Mouse (Mus musculus) embryonic fibroblast, embryonic 13.5 days (primary cell): ENCODE data around the gene Cacna2d3.

Experiments
- CTCF ChIP-seq: IDR thresholded peaks from 2 replicates; pipeline ENCODE4 v1.5.1; 2011; ENCODE audit warnings: mild to moderate bottlenecking, control low read depth, low read length, moderate library complexity, borderline replicate concordance; ENCODE audit not compliant: insufficient read depth
- POLR2A ChIP-seq: IDR thresholded peaks from 2 replicates; pipeline ENCODE4 v1.6.1; 2011; ENCODE audit warnings: low read depth, mild to moderate bottlenecking, control low read depth, low read length, moderate library complexity

- no peak for TF ChIP-seq CTCF
- no peak for TF ChIP-seq POLR2A
Measured at GRCm38 (mm10) chr14:28932746-28933293, 788.8 kb downstream of the Cacna2d3 start.
